Mouse (Mus musculus) testis, postnatal 14 days (tissue): ENCODE measurements around the gene Bcl7c.

Experiments
- DNase-seq: peaks from one replicate; pipeline ENCODE4 v3.0.0; 2021; ENCODE audit warnings: low spot score

Bcl7c gene

GRCm38 (mm10) chr7:127685304-127686018, 23.3 kb downstream of the Bcl7c start:
- DNase-seq: no peak

- peak; percentile 22 for DNase-seq
Measured at GRCm38 (mm10) chr7:127681888-127682553, 26.7 kb downstream of the Bcl7c start.

GRCm38 (mm10) chr7:127680541-127680940, 28.2 kb downstream of the Bcl7c start:
- no peak for DNase-seq

- no peak for DNase-seq
Measured at GRCm38 (mm10) chr7:127678811-127679210, 29.9 kb downstream of the Bcl7c start.

- no peak for DNase-seq
Measured at GRCm38 (mm10) chr7:127677609-127678008, 31.1 kb downstream of the Bcl7c start.

GRCm38 (mm10) chr7:127677077-127677476, 31.7 kb downstream of the Bcl7c start:
- DNase-seq: peak; percentile 62

GRCm38 (mm10) chr7:127675391-127675811, 33.3 kb downstream of the Bcl7c start:
- no peak for DNase-seq

GRCm38 (mm10) chr7:127674977-127675376, 33.8 kb downstream of the Bcl7c start:
- DNase-seq: peak; percentile 74

GRCm38 (mm10) chr7:127672776-127673175, 36.0 kb downstream of the Bcl7c start:
- DNase-seq: no peak

GRCm38 (mm10) chr7:127671880-127672774, 36.6 kb downstream of the Bcl7c start:
- no peak for DNase-seq

GRCm38 (mm10) chr7:127667171-127667570, 41.6 kb downstream of the Bcl7c start:
- no peak for DNase-seq

GRCm38 (mm10) chr7:127666679-127667078, 42.1 kb downstream of the Bcl7c start:
- no peak for DNase-seq

GRCm38 (mm10) chr7:127666066-127666654, 42.6 kb downstream of the Bcl7c start:
- no peak for DNase-seq

- no peak for DNase-seq
Measured at GRCm38 (mm10) chr7:127662926-127663325, 45.8 kb downstream of the Bcl7c start.

- no peak for DNase-seq
Measured at GRCm38 (mm10) chr7:127661833-127662232, 46.9 kb downstream of the Bcl7c start.

GRCm38 (mm10) chr7:127660882-127661281, 47.9 kb downstream of the Bcl7c start:
- no peak for DNase-seq

- DNase-seq: peak; percentile 48
Measured at GRCm38 (mm10) chr7:127656946-127657345, 51.8 kb downstream of the Bcl7c start.

- no peak for DNase-seq
Measured at GRCm38 (mm10) chr7:127654318-127654717, 54.4 kb downstream of the Bcl7c start.

- DNase-seq: no peak
Measured at GRCm38 (mm10) chr7:127652050-127652449, 56.7 kb downstream of the Bcl7c start.

GRCm38 (mm10) chr7:127651624-127652023, 57.1 kb downstream of the Bcl7c start:
- DNase-seq: no peak

- no peak for DNase-seq
Measured at GRCm38 (mm10) chr7:127649206-127649605, 59.5 kb downstream of the Bcl7c start.
